Mouse (Mus musculus) kidney, embryonic 16.5 days (tissue): ENCODE measurements around the gene Arrdc2. TPM values are rescaled to one million over a fixed set of nuclear protein-coding genes. Genes with fewer than 3 reads are reported as not detected.

Experiments used
- ATAC-seq: fragments of 200-750 bp; cut with Nextera tagmentation; 2 replicates; pipeline ENCODE4 v1.8.0; 2017; ENCODE audit warnings: moderate TSS enrichment; ENCODE audit not compliant: low FRiP score, low TSS enrichment
- H3K27ac ChIP-seq: fragments of 300-500 bp; sonication (generic); 2 replicates; pipeline ENCODE4 v1.5.1; 2014; ENCODE audit warnings: low read length
- H3K27me3 ChIP-seq: fragments of 300-500 bp; sonication (generic); 2 replicates; pipeline ENCODE4 v1.6.1; 2014; ENCODE audit warnings: low read length, control low read depth, mixed read lengths; ENCODE audit not compliant: insufficient read depth
- H3K36me3 ChIP-seq: fragments of 300-500 bp; sonication (generic); 2 replicates; pipeline ENCODE4 v1.6.1; 2014; ENCODE audit warnings: low read length, control low read depth, mixed read lengths; ENCODE audit not compliant: insufficient read depth
- H3K4me1 ChIP-seq: fragments of 300-500 bp; sonication (generic); 2 replicates; pipeline ENCODE4 v1.6.1; 2014; ENCODE audit warnings: low read length, control low read depth, mixed read lengths; ENCODE audit not compliant: insufficient read depth
- H3K4me2 ChIP-seq: fragments of 300-500 bp; sonication (generic); replicated peaks from 2 replicates; pipeline ENCODE4 v1.6.1; 2014; ENCODE audit warnings: low read depth, low read length
- H3K4me3 ChIP-seq: fragments of 300-500 bp; sonication (generic); 2 replicates; pipeline ENCODE4 v1.5.1; 2014; ENCODE audit warnings: mild to moderate bottlenecking, low read length
- H3K9ac ChIP-seq: fragments of 300-500 bp; sonication (generic); replicated peaks from 2 replicates; pipeline ENCODE4 v1.6.1; 2014; ENCODE audit warnings: low read length
- H3K9me3 ChIP-seq: fragments of 300-500 bp; sonication (generic); 2 replicates; pipeline ENCODE4 v1.6.1; 2016; ENCODE audit warnings: low read length, control low read depth
- WGBS: fragments of 180-500 bp; shearing (Covaris S2); extraction: QIAGEN DNeasy Blood & Tissue Kit; methylation state at CpG from one replicate; pipeline ENCODE4 v1.1.7; 2014; 5-methylcytosine and 5-hydroxymethylcytosine counted together
- polyA plus RNA-seq: library from polyadenylated mRNA; unstranded; fragments of >200 nt; fragmentation: Nextera tagmentation; extraction: Ambion mirVana; gene quantifications from 2 replicates; pipeline ENCODE4 v1.2.1, GENCODE M21; 2015

The Arrdc2 gene
- polyA plus RNA-seq, 1 experiment from 2014 or later = 6.7 TPM

- no peaks in the 10 kb centered on the region for H3K36me3 ChIP-seq
- peaks cover 53% of the 10 kb centered on the region for H3K4me1 ChIP-seq
- peak overlapping the region; percentile 80 for H3K4me2 ChIP-seq
- peak overlapping the region; percentile 64 for H3K4me3 ChIP-seq
- H3K27ac ChIP-seq = peak overlapping the region; percentile 85
- no peaks in the 10 kb centered on the region for H3K9me3 ChIP-seq
- peak overlapping the region; percentile 60 for H3K9ac ChIP-seq
- WGBS = 7% methylated on average over 12 of the region's 12 CpGs
- peak; percentile 7 for ATAC-seq
- peaks cover 36% of the 10 kb centered on the region for H3K27me3 ChIP-seq
These were observed 26.5 kb upstream of the Arrdc2 start for GRCm38 (mm10) chr8:70866001-70866520.

- Histone ChIP-seq H3K9me3 (no peaks in the 10 kb centered on the region), H3K4me1 (peaks cover 53% of the 10 kb centered on the region), H3K4me3 (peak overlapping the region; percentile 64), H3K9ac (peak overlapping the region; percentile 67), H3K27ac (peak overlapping the region; percentile 85), H3K4me2 (peak overlapping the region; percentile 80), H3K36me3 (no peaks in the 10 kb centered on the region), H3K27me3 (peaks cover 36% of the 10 kb centered on the region)
- ATAC-seq = peak; percentile 85
- WGBS = under 1% methylated on average over 46 of the region's 46 CpGs
These were observed 26.0 kb upstream of the Arrdc2 start for GRCm38 (mm10) chr8:70865350-70866000.

GRCm38 (mm10) chr8:70864712-70865221 is 25.2 kb upstream of the Arrdc2 start:
- Histone ChIP-seq H3K9me3 (no peaks in the 10 kb centered on the region), H3K27me3 (peaks cover 36% of the 10 kb centered on the region), H3K27ac (peak overlapping the region; percentile 68), H3K4me1 (peaks cover 53% of the 10 kb centered on the region), H3K4me2 (peak overlapping the region; percentile 80), H3K4me3 (peak overlapping the region; percentile 64), H3K36me3 (no peaks in the 10 kb centered on the region), H3K9ac (peak overlapping the region; percentile 67)
- WGBS = 2% methylated on average over 24 of the region's 24 CpGs
- peak; percentile 11 for ATAC-seq

GRCm38 (mm10) chr8:70863956-70864711 is 24.6 kb upstream of the Arrdc2 start:
- no peak for ATAC-seq
- peak overlapping the region; percentile 64 for H3K4me3 ChIP-seq
- H3K27me3 ChIP-seq = peaks cover 36% of the 10 kb centered on the region
- no peaks in the 10 kb centered on the region for H3K9me3 ChIP-seq
- no peaks in the 10 kb centered on the region for H3K36me3 ChIP-seq
- H3K4me1 ChIP-seq = peaks cover 49% of the 10 kb centered on the region
- peak overlapping the region; percentile 67 for H3K9ac ChIP-seq
- H3K4me2 ChIP-seq = peak overlapping the region; percentile 80
- H3K27ac ChIP-seq = no peak overlapping the region
- WGBS = under 1% methylated on average over 46 of the region's 46 CpGs

GRCm38 (mm10) chr8:70862824-70863641 is 23.5 kb upstream of the Arrdc2 start, which contains the start of gene Kcnn1:
TSS of gene Kcnn1 (minus strand) at chr8:70863258.
- Histone ChIP-seq H3K4me1 (peaks cover 45% of the 10 kb centered on the region), H3K9me3 (no peaks in the 10 kb centered on the region), H3K27ac (no peak within 1 kb of the TSS), H3K4me2 (peak within 1 kb of the TSS; percentile 80), H3K36me3 (no peaks in the 10 kb centered on the region), H3K4me3 (peak within 1 kb of the TSS; percentile 64), H3K27me3 (peaks cover 36% of the 10 kb centered on the region), H3K9ac (peak within 1 kb of the TSS; percentile 67)
- no peak for ATAC-seq
- under 1% methylated on average over 55 of the region's 55 CpGs for WGBS

GRCm38 (mm10) chr8:70857516-70857915 is 18.0 kb upstream of the Arrdc2 start:
- no peak overlapping the region for H3K4me3 ChIP-seq
- H3K9ac ChIP-seq = no peak overlapping the region
- H3K4me1 ChIP-seq = peaks cover 28% of the 10 kb centered on the region
- ATAC-seq = no peak
- 15% methylated on average over 4 of the region's 4 CpGs for WGBS
- no peaks in the 10 kb centered on the region for H3K9me3 ChIP-seq
- no peaks in the 10 kb centered on the region for H3K36me3 ChIP-seq
- no peak overlapping the region for H3K27ac ChIP-seq
- peaks cover 19% of the 10 kb centered on the region for H3K27me3 ChIP-seq
- no peak overlapping the region for H3K4me2 ChIP-seq

GRCm38 (mm10) chr8:70856541-70857197 is 17.1 kb upstream of the Arrdc2 start:
- Histone ChIP-seq H3K4me2 (peak overlapping the region; percentile 92), H3K27me3 (peaks cover 11% of the 10 kb centered on the region), H3K9ac (peak overlapping the region; percentile 65), H3K36me3 (no peaks in the 10 kb centered on the region), H3K27ac (no peak overlapping the region), H3K4me1 (peaks cover 27% of the 10 kb centered on the region), H3K4me3 (peak overlapping the region; percentile 54), H3K9me3 (no peaks in the 10 kb centered on the region)
- ATAC-seq = peak; percentile 76
- 10% methylated on average over 26 of the region's 33 CpGs for WGBS

- ATAC-seq = no peak
- Histone ChIP-seq H3K9ac (no peak overlapping the region), H3K9me3 (no peaks in the 10 kb centered on the region), H3K27me3 (0 out of 2 replicates have a peak, but pooled peaks cover 5% of the 10 kb centered on the region), H3K27ac (no peak overlapping the region), H3K4me2 (no peak overlapping the region), H3K4me3 (no peak overlapping the region), H3K36me3 (no peaks in the 10 kb centered on the region), H3K4me1 (peaks cover 25% of the 10 kb centered on the region)
- 67% methylated on average over 5 of the region's 5 CpGs for WGBS
These were observed 16.5 kb upstream of the Arrdc2 start for GRCm38 (mm10) chr8:70856028-70856427.

GRCm38 (mm10) chr8:70853863-70854262 is 14.3 kb upstream of the Arrdc2 start:
- Histone ChIP-seq H3K27me3 (0 out of 2 replicates have a peak, but pooled peaks cover 5% of the 10 kb centered on the region), H3K27ac (no peak overlapping the region), H3K4me2 (no peak overlapping the region), H3K4me3 (no peak overlapping the region), H3K9me3 (no peaks in the 10 kb centered on the region), H3K36me3 (no peaks in the 10 kb centered on the region), H3K9ac (no peak overlapping the region), H3K4me1 (peaks cover 25% of the 10 kb centered on the region)
- ATAC-seq = no peak
- 87% methylated on average over 2 of the region's 2 CpGs for WGBS
